Mouse (Mus musculus): Measurements from ENCODE around the gene Cdkn2c. TPM values are rescaled to one million over a fixed set of nuclear protein-coding genes. Genes with fewer than 3 reads are reported as not detected.

The Cdkn2c gene
- polyA plus RNA-seq, 1 experiment: 21.6 TPM

- Histone ChIP-seq H3K79me3 (ENCODE audit: low read depth) (peaks cover 94% of the 10 kb centered on the region), H3K27me3 (ENCODE audit: control insufficient read depth, insufficient read depth, insufficient read length) (no peaks in the 10 kb centered on the region), H3K36me3 (ENCODE audit: control insufficient read depth, insufficient read depth) (peaks cover 32% of the 10 kb centered on the region), H3K79me2 (ENCODE audit: control insufficient read depth, insufficient read depth) (peaks cover 100% of the 10 kb centered on the region), H3ac (ENCODE audit: control insufficient read depth, insufficient read length, low read depth) (no peak overlapping the region), H3K4me3 (ENCODE audit: insufficient read depth, poor library complexity, severe bottlenecking) (no peak overlapping the region)
- no peak for TF ChIP-seq CTCF (IDR thresholded peaks at IDR 0.05; ENCODE audit: control insufficient read depth, insufficient read depth, insufficient read length)
- no peak for TF ChIP-seq FOSL1 (IDR thresholded peaks at IDR 0.05; ENCODE audit: insufficient read depth, low read length, poor library complexity, severe bottlenecking)
- TF ChIP-seq USF1 (IDR thresholded peaks at IDR 0.05; ENCODE audit: low read depth): no peak
- no peak for TF ChIP-seq MYOG (IDR thresholded peaks at IDR 0.05; ENCODE audit: control insufficient read depth, extremely low read depth, insufficient read length)
- no peak for TF ChIP-seq CEBPB (IDR thresholded peaks at IDR 0.05; ENCODE audit: low read depth)
- TF ChIP-seq MAX (IDR thresholded peaks at IDR 0.05): no peak
- TF ChIP-seq MYOD1 (IDR thresholded peaks at IDR 0.05; ENCODE audit: control insufficient read depth, insufficient read length, low read depth): no peak
These were observed 16.6 kb upstream of the Cdkn2c start for GRCm38 (mm10) chr4:109683561-109683960.

DNA sequence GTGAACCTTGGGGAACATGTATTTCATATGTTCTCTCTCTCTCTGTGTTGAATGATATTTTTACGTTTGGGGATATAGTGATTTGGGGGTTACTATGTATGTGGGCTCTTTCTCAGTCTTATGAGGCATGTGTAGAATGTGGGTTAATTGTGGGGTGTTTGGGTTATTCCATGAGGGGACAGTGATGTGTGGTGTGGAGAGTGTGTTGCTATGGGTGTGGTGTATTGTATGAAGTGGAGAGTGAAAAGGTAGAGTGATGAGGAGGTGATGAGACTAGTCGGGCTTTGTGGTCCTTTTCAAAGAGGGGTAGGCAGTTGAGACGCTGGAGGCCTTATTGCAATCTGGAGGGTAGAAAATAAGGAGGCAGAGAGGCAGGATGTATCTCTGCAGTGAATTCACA is 10.2 kb upstream of the Cdkn2c start:
- peak overlapping the region; percentile 64 for H3K4me3 ChIP-seq (ENCODE audit: insufficient read depth, poor library complexity, severe bottlenecking)
- H3K79me3 ChIP-seq (ENCODE audit: low read depth): peaks cover 49% of the 10 kb centered on the region

DNA sequence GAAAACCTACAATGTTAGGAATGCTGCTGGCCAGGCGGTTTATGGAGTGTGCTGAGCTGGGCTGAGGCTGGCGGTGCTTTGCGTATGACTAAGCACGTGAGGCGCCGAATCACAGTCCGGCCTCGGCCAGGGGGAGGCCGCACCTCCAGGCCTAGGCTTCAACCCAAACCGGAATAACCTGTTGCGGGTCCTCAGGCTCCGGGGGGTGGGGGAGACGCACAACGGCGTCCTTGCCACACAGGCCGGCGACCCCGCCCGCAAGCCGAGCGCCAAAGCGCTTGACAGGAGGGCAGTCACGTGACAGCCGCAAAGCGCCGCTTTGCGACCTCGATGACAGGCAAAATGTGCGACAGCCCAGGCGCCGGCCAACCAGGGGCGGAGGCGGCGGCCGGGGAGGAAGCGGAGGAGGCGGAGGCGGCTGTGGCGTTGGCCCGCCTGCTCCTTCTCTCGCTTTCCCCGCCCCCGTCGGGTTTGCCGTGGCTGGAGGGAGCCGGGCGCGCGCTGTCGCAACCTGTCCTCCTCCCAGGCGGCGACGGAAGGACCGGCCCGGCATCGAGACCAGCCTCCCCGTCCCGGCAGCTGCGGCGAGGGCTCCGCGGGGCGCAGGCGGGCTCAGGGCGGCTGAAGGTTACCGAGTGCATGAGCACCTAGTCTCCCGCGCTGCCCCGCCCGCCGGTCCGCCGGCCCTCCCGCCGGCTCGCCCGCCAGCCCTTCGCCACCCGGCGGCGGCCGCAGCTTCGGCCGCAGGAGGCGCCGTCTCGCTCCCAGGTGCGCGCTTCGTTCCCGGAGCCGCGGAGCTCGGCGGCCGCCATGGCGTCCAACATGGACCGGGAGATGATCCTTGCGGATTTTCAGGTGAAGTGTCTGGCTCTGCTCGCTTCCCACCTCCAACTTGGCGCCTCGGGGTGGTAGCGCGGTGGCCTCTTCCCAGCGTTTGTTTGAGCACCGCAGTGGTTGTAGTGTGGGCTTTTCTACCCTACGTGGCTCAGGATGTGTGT is 9.5 kb upstream of the Cdkn2c start, which contains the start of gene Faf1:
Faf1 (plus strand) TSS at position 371 of the 998 bp plus-strand sequence.
- Histone ChIP-seq H3K27me3 (ENCODE audit: control insufficient read depth, insufficient read depth, insufficient read length) (no peaks in the 10 kb centered on the region), H3K36me3 (ENCODE audit: control insufficient read depth, insufficient read depth) (no peaks in the 10 kb centered on the region), H3ac (ENCODE audit: control insufficient read depth, insufficient read length, low read depth) (peak within 1 kb of the TSS; percentile 95), H3K79me3 (ENCODE audit: low read depth) (peaks cover 43% of the 10 kb centered on the region), H3K4me3 (ENCODE audit: insufficient read depth, poor library complexity, severe bottlenecking) (peak within 1 kb of the TSS; percentile 64), H3K79me2 (ENCODE audit: control insufficient read depth, insufficient read depth) (peaks cover 49% of the 10 kb centered on the region)
- TF ChIP-seq MAX (IDR thresholded peaks at IDR 0.05) (peak; percentile 57), FOSL1 (IDR thresholded peaks at IDR 0.05; ENCODE audit: insufficient read depth, low read length, poor library complexity, severe bottlenecking) (no peak), USF1 (IDR thresholded peaks at IDR 0.05; ENCODE audit: low read depth) (peak; percentile 93), MYOG (IDR thresholded peaks at IDR 0.05; ENCODE audit: control insufficient read depth, extremely low read depth, insufficient read length) (no peak), MYOD1 (IDR thresholded peaks at IDR 0.05; ENCODE audit: control insufficient read depth, insufficient read length, low read depth) (no peak), CTCF (IDR thresholded peaks at IDR 0.05; ENCODE audit: control insufficient read depth, insufficient read depth, insufficient read length) (peak; percentile 67), CEBPB (IDR thresholded peaks at IDR 0.05; ENCODE audit: low read depth) (no peak)

More for the DNA sequence above, 10.2 kb upstream of the Cdkn2c start:
- H3K36me3 ChIP-seq (ENCODE audit: control insufficient read depth, insufficient read depth): no peaks in the 10 kb centered on the region
- H3K27me3 ChIP-seq (ENCODE audit: control insufficient read depth, insufficient read depth, insufficient read length): no peaks in the 10 kb centered on the region
- peak overlapping the region; percentile 95 for H3ac ChIP-seq (ENCODE audit: control insufficient read depth, insufficient read length, low read depth)
- TF ChIP-seq MYOD1 (IDR thresholded peaks at IDR 0.05; ENCODE audit: control insufficient read depth, insufficient read length, low read depth) (no peak), CTCF (IDR thresholded peaks at IDR 0.05; ENCODE audit: control insufficient read depth, insufficient read depth, insufficient read length) (no peak), USF1 (IDR thresholded peaks at IDR 0.05; ENCODE audit: low read depth) (no peak), MYOG (IDR thresholded peaks at IDR 0.05; ENCODE audit: control insufficient read depth, extremely low read depth, insufficient read length) (no peak), FOSL1 (IDR thresholded peaks at IDR 0.05; ENCODE audit: insufficient read depth, low read length, poor library complexity, severe bottlenecking) (no peak), CEBPB (IDR thresholded peaks at IDR 0.05; ENCODE audit: low read depth) (no peak), MAX (IDR thresholded peaks at IDR 0.05) (no peak)
- peaks cover 56% of the 10 kb centered on the region for H3K79me2 ChIP-seq (ENCODE audit: control insufficient read depth, insufficient read depth)

GRCm38 (mm10) chr4:109674097-109674496 is 7.1 kb upstream of the Cdkn2c start:
- Histone ChIP-seq H3K79me2 (ENCODE audit: control insufficient read depth, insufficient read depth) (peaks cover 25% of the 10 kb centered on the region), H3ac (ENCODE audit: control insufficient read depth, insufficient read length, low read depth) (no peak overlapping the region), H3K27me3 (ENCODE audit: control insufficient read depth, insufficient read depth, insufficient read length) (no peaks in the 10 kb centered on the region), H3K4me3 (ENCODE audit: insufficient read depth, poor library complexity, severe bottlenecking) (no peak overlapping the region), H3K36me3 (ENCODE audit: control insufficient read depth, insufficient read depth) (no peaks in the 10 kb centered on the region), H3K79me3 (ENCODE audit: low read depth) (peaks cover 19% of the 10 kb centered on the region)
- no peak for TF ChIP-seq FOSL1 (IDR thresholded peaks at IDR 0.05; ENCODE audit: insufficient read depth, low read length, poor library complexity, severe bottlenecking)
- TF ChIP-seq CTCF (IDR thresholded peaks at IDR 0.05; ENCODE audit: control insufficient read depth, insufficient read depth, insufficient read length): no peak
- TF ChIP-seq MYOD1 (IDR thresholded peaks at IDR 0.05; ENCODE audit: control insufficient read depth, insufficient read length, low read depth): no peak
- TF ChIP-seq MAX (IDR thresholded peaks at IDR 0.05): no peak
- no peak for TF ChIP-seq USF1 (IDR thresholded peaks at IDR 0.05; ENCODE audit: low read depth)
- no peak for TF ChIP-seq MYOG (IDR thresholded peaks at IDR 0.05; ENCODE audit: control insufficient read depth, extremely low read depth, insufficient read length)
- no peak for TF ChIP-seq CEBPB (IDR thresholded peaks at IDR 0.05; ENCODE audit: low read depth)

GRCm38 (mm10) chr4:109671941-109672340 is 5.0 kb upstream of the Cdkn2c start:
- Histone ChIP-seq H3K79me3 (ENCODE audit: low read depth) (peaks cover 1% of the 10 kb centered on the region), H3K4me3 (ENCODE audit: insufficient read depth, poor library complexity, severe bottlenecking) (no peak overlapping the region), H3K36me3 (ENCODE audit: control insufficient read depth, insufficient read depth) (no peaks in the 10 kb centered on the region), H3ac (ENCODE audit: control insufficient read depth, insufficient read length, low read depth) (no peak overlapping the region), H3K79me2 (ENCODE audit: control insufficient read depth, insufficient read depth) (peaks cover 3% of the 10 kb centered on the region), H3K27me3 (ENCODE audit: control insufficient read depth, insufficient read depth, insufficient read length) (no peaks in the 10 kb centered on the region)
- TF ChIP-seq CTCF (IDR thresholded peaks at IDR 0.05; ENCODE audit: control insufficient read depth, insufficient read depth, insufficient read length) (no peak), FOSL1 (IDR thresholded peaks at IDR 0.05; ENCODE audit: insufficient read depth, low read length, poor library complexity, severe bottlenecking) (no peak), USF1 (IDR thresholded peaks at IDR 0.05; ENCODE audit: low read depth) (no peak), MYOG (IDR thresholded peaks at IDR 0.05; ENCODE audit: control insufficient read depth, extremely low read depth, insufficient read length) (no peak), CEBPB (IDR thresholded peaks at IDR 0.05; ENCODE audit: low read depth) (no peak), MAX (IDR thresholded peaks at IDR 0.05) (no peak), MYOD1 (IDR thresholded peaks at IDR 0.05; ENCODE audit: control insufficient read depth, insufficient read length, low read depth) (no peak)

Data from C2C12 (cell line).